In genomic region chr7:118983961-118984360, GRCm38 (mm10) we compare ENCODE assay signal across 8 mouse cellular contexts. TPM values are rescaled to one million over a fixed set of nuclear protein-coding genes. Genes with fewer than 3 reads are reported as not detected.
DNase-seq lines count a peak whose midpoint lies in the region; ATAC-seq and TF ChIP-seq lines count a peak whose summit lies in the region.
"Had no signal": no experiment of that assay in that cellular context is flagged by ENCODE, and none has a peak within 500 bp of the region (broad histone marks: within the 10 kb centered on the region; RNA-seq: fewer than 3 reads in every experiment).

No protein-coding gene starts in this region.

- H3K27me3 ChIP-seq in E14TG2a.4 (ENCODE audit: insufficient read depth, low read length) = 0 out of 2 replicates have a peak, but pooled peaks cover 5% of the 10 kb centered on the region
- no peaks in the 10 kb centered on the region for H3K27me3 ChIP-seq in neural tube, embryonic 14.5 days (ENCODE audit: control insufficient read depth, insufficient read depth, low read length)
- no peaks in the 10 kb centered on the region for H3K27me3 ChIP-seq in midbrain, embryonic 11.5 days (ENCODE audit: control insufficient read depth, insufficient read depth, low read length)
- no peaks in the 10 kb centered on the region for H3K27me3 ChIP-seq in limb, embryonic 10.5 days (ENCODE audit: low read depth, poor library complexity, severe bottlenecking)
- H3K27me3 ChIP-seq: limb, embryonic 15.5 days had no signal

- DNase-seq in Muller cell, postnatal 12 days (ENCODE audit: inconsistent ontology term) = peak; percentile 57
- DNase-seq in kidney, postnatal 14 days = peak; percentile 40
- no peak for DNase-seq in midbrain, embryonic 11.5 days (ENCODE audit: low spot score, missing footprints)
- no peak for DNase-seq in limb, embryonic 10.5 days (ENCODE audit: low spot score)

- 0 out of 2 replicates have a peak, but pooled peaks have one; percentile 45 for ATAC-seq in erythroid progenitor cell, adult 5-6 weeks (replicated peaks; ENCODE audit: low FRiP score, poor library complexity, severe bottlenecking)
- peak; percentile 65; the same call in 1 of the 2 replicates for ATAC-seq in neural tube, embryonic 14.5 days (ENCODE audit: low read depth)
- ATAC-seq in midbrain, embryonic 11.5 days (ENCODE audit: low FRiP score) = no peak

- H3K36me3 ChIP-seq in E14TG2a.4 (ENCODE audit: insufficient read depth, low read length) = peaks cover 46% of the 10 kb centered on the region
- no peaks in the 10 kb centered on the region for H3K36me3 ChIP-seq in neural tube, embryonic 14.5 days (ENCODE audit: control insufficient read depth, insufficient read depth, low read length)
- peaks cover 10% of the 10 kb centered on the region for H3K36me3 ChIP-seq in midbrain, embryonic 11.5 days (ENCODE audit: control insufficient read depth, insufficient read depth, low read length)
- peaks cover 47% of the 10 kb centered on the region for H3K36me3 ChIP-seq in limb, embryonic 10.5 days

- no peak overlapping the region for H3K4me2 ChIP-seq in neural tube, embryonic 14.5 days (ENCODE audit: low read depth, low read length)
- H3K4me2 ChIP-seq in midbrain, embryonic 11.5 days = no peak overlapping the region
- H3K4me2 ChIP-seq: limb, embryonic 15.5 days had no signal

- H3K9ac ChIP-seq in neural tube, embryonic 14.5 days (replicated peaks; ENCODE audit: low read depth, low read length) = no peak overlapping the region
- H3K9ac ChIP-seq in midbrain, embryonic 11.5 days (ENCODE audit: low read length) = no peak overlapping the region
- H3K9ac ChIP-seq: limb, embryonic 15.5 days had no signal

- peak overlapping the region; percentile 49 for H3K4me3 ChIP-seq in E14TG2a.4 (replicated peaks; ENCODE audit: low read length)
- H3K4me3 ChIP-seq in neural tube, embryonic 14.5 days (ENCODE audit: low read depth, low read length) = no peak overlapping the region
- H3K4me3 ChIP-seq in midbrain, embryonic 11.5 days (ENCODE audit: low read depth, low read length) = no peak overlapping the region
- H3K4me3 ChIP-seq in limb, embryonic 10.5 days = no peak overlapping the region
- H3K4me3 ChIP-seq: limb, embryonic 15.5 days had no signal

- H3K4me1 ChIP-seq in E14TG2a.4 (replicated peaks; ENCODE audit: low read depth, low read length) = peaks cover 44% of the 10 kb centered on the region
- H3K4me1 ChIP-seq in neural tube, embryonic 14.5 days (ENCODE audit: control insufficient read depth, insufficient read depth, low read length) = 0 out of 2 replicates have a peak, but pooled peaks cover 3% of the 10 kb centered on the region
- H3K4me1 ChIP-seq in midbrain, embryonic 11.5 days (ENCODE audit: control insufficient read depth, insufficient read depth, low read length) = 0 out of 2 replicates have a peak, but pooled peaks cover 2% of the 10 kb centered on the region
- H3K4me1 ChIP-seq in limb, embryonic 10.5 days = peaks cover 6% of the 10 kb centered on the region
- H3K4me1 ChIP-seq: limb, embryonic 15.5 days had no signal

- no peak overlapping the region for H3K27ac ChIP-seq in neural tube, embryonic 14.5 days (ENCODE audit: low read depth, low read length)
- H3K27ac ChIP-seq in midbrain, embryonic 11.5 days (ENCODE audit: low read depth, low read length) = no peak overlapping the region
- H3K27ac ChIP-seq in limb, embryonic 10.5 days = no peak overlapping the region
- H3K27ac ChIP-seq: limb, embryonic 15.5 days had no signal

- no peak for TF ChIP-seq CTCF in E14TG2a.4 (conservative IDR thresholded peaks at IDR 0.05; ENCODE audit: low read length)

- 55% methylated on average over 19 of the region's 19 CpGs for WGBS in neural tube, embryonic 14.5 days
- 90% methylated on average over 19 of the region's 19 CpGs for WGBS in midbrain, embryonic 11.5 days
- 92% methylated on average over 19 of the region's 19 CpGs for WGBS in limb, embryonic 10.5 days

- H3K9me3 ChIP-seq in E14TG2a.4 (ENCODE audit: low read length) = no peaks in the 10 kb centered on the region
- H3K9me3 ChIP-seq in neural tube, embryonic 14.5 days (ENCODE audit: control insufficient read depth, low read length) = no peaks in the 10 kb centered on the region
- H3K9me3 ChIP-seq in midbrain, embryonic 11.5 days (ENCODE audit: control insufficient read depth, low read length) = no peaks in the 10 kb centered on the region
- no peaks in the 10 kb centered on the region for H3K9me3 ChIP-seq in limb, embryonic 10.5 days (replicated peaks)
- H3K9me3 ChIP-seq: limb, embryonic 15.5 days had no signal

RNA-seq across cellular contexts. Expression of gene Gprc5b, which starts 11.1 kb away (rescaled TPM):
- total RNA-seq in erythroid progenitor cell, adult 5-6 weeks (2015; ENCODE audit: low replicate concordance) = not detected in 2 replicates
- total RNA-seq in erythroid progenitor cell, adult 5-6 weeks (2017; ENCODE audit: low replicate concordance) = 0.08 TPM in 1 of 2 replicates, not detected in the other
- polyA plus RNA-seq in neural tube, embryonic 14.5 days (2014; fragmentation: Nextera tagmentation; extraction: Ambion mirVana) = 4.9 and 9.9 TPM in 2 replicates
- polyA plus RNA-seq in midbrain, embryonic 11.5 days (2014; fragmentation: Nextera tagmentation; extraction: Ambion mirVana) = 20.0 and 20.1 TPM in 2 replicates
- polyA plus RNA-seq in limb, embryonic 10.5 days (2016; fragmentation: Nextera tagmentation; extraction: Ambion mirVana) = 6.6 and 8.2 TPM in 2 replicates

Comparison
In these comparisons a context has a peak if more than half of its experiments do, and no peak if none do; other contexts are left out.
1. DNase-seq: peak in Muller cell, postnatal 12 days (single experiment) and kidney, postnatal 14 days (single experiment); none in midbrain, embryonic 11.5 days (single experiment) and limb, embryonic 10.5 days (single experiment).